Mouse (Mus musculus) spleen, postnatal 0 days (tissue): ENCODE measurements around the gene Tpbgl. TPM values are rescaled to one million over a fixed set of nuclear protein-coding genes. Genes with fewer than 3 reads are reported as not detected.

Experiments
- polyA plus RNA-seq: library from polyadenylated mRNA; unstranded; fragments of >200 nt; fragmentation: Nextera tagmentation; extraction: Ambion mirVana; gene quantifications from 2 replicates; pipeline ENCODE4 v1.2.1, GENCODE M21; 2015

Tpbgl gene
- polyA plus RNA-seq = 1.0 and 1.9 TPM in 2 replicates

DNA sequence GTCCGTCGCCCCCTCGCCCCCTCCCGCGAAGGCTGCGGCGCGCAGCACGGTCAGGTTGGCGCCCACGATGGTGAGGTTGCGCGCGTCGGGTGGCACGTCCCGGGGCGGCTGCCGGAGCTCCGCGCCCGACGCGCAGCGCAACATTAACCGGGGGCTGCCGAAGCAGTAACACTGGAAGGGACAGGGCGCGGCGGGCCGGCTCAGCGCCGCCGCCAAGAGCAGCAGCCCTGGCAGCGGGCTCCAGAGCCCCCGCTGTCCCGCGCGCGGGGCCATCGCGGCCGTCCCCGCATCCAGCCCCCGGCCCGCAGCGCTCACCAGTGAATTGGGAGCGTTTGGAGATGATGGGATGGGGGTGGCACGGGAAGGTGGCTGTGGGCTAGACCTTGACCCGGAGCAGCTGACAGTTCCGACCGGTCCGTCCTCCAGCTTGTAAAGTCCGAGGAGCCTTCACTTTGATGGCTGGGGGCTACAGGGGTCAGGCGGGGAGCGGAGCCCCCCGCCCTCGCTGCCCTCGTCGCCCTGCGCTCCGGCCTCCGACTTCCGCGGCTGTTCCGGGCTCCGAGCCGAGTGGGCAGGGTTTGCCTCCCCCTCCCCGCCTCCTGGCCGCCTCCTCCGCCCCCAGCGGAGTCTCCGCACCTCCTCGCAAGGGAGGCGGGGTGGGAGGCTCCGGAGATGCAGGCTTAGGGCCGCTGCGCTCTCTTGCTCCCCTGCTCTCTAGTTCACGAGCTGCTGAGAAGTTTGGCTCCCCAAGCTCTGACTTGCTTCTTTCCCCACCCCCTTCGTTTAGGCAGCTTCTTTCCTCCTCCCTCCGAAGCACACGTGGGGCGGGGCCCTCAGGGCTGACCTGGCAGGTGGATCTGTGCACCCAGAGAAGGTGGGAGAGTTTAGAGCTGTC is at the start of gene Tpbgl:
Gene Tpbgl (minus strand): TSS at position 728 of the 895 bp plus-strand sequence.

Other genes with a start within 250 kb of the Tpbgl start
- gene Gdpd5, start 245.7 kb downstream of the Tpbgl start, polyA plus RNA-seq = 4.0 and 5.3 TPM in 2 replicates
- 0.72 and 1.3 TPM in 2 replicates for gene Klhl35, start 161.1 kb downstream of the Tpbgl start, polyA plus RNA-seq
- gene Rps3, start 143.4 kb downstream of the Tpbgl start, polyA plus RNA-seq = 744 and 779 TPM in 2 replicates
- gene Arrb1, start 91.6 kb downstream of the Tpbgl start, polyA plus RNA-seq = 57.0 and 60.3 TPM in 2 replicates
- gene Slco2b1, start 84.2 kb upstream of the Tpbgl start, polyA plus RNA-seq = 3.1 and 4.1 TPM in 2 replicates
- not detected in 2 replicates for gene Olfr520, start 103.2 kb upstream of the Tpbgl start, polyA plus RNA-seq
- gene Olfr521, start 136.4 kb upstream of the Tpbgl start, polyA plus RNA-seq = not detected in 2 replicates
- gene Neu3, start 201.3 kb upstream of the Tpbgl start, polyA plus RNA-seq = 4.5 and 5.8 TPM in 2 replicates
- 0.08 and 0.15 TPM in 2 replicates for gene Xrra1, start 232.0 kb upstream of the Tpbgl start, polyA plus RNA-seq
- 187 and 195 TPM in 2 replicates for gene Spcs2, start 236.4 kb upstream of the Tpbgl start, polyA plus RNA-seq